Mouse (Mus musculus) embryonic facial prominence, embryonic 15.5 days (tissue): ENCODE results near the gene Olfr1427. TPM values are rescaled to one million over a fixed set of nuclear protein-coding genes. Genes with fewer than 3 reads are reported as not detected.
"Not testable (repeated sequence)": the region's sequence is repeated elsewhere in the genome, so short reads cannot be mapped to it uniquely, and the experiment has no call there.

Experiments used
- ATAC-seq: fragments of 200-750 bp; cut with Nextera tagmentation; 2 replicates; pipeline ENCODE4 v1.8.0; 2017; ENCODE audit warnings: low read depth, moderate TSS enrichment; ENCODE audit not compliant: insufficient number of reproducible peaks, low FRiP score, low TSS enrichment
- H3K27ac ChIP-seq: fragments of 300-500 bp; sonication (generic); replicated peaks from 2 replicates; pipeline ENCODE4 v1.5.1; 2015; ENCODE audit warnings: mild to moderate bottlenecking, inconsistent platforms
- H3K27me3 ChIP-seq: fragments of 300-500 bp; sonication (generic); 2 replicates; pipeline ENCODE4 v1.6.1; 2015; ENCODE audit warnings: inconsistent platforms
- H3K36me3 ChIP-seq: fragments of 300-500 bp; sonication (generic); 2 replicates; pipeline ENCODE4 v1.6.1; 2015; ENCODE audit warnings: mild to moderate bottlenecking, inconsistent platforms
- H3K4me1 ChIP-seq: fragments of 300-500 bp; sonication (generic); 2 replicates; pipeline ENCODE4 v1.6.1; 2015; ENCODE audit warnings: inconsistent platforms
- H3K4me2 ChIP-seq: fragments of 300-500 bp; sonication (generic); replicated peaks from 2 replicates; pipeline ENCODE4 v1.6.1; 2015; ENCODE audit warnings: mild to moderate bottlenecking, inconsistent platforms
- H3K4me3 ChIP-seq: fragments of 300-500 bp; sonication (generic); replicated peaks from 2 replicates; pipeline ENCODE4 v1.5.1; 2015; ENCODE audit warnings: mild to moderate bottlenecking, inconsistent platforms
- H3K9ac ChIP-seq: fragments of 300-500 bp; sonication (generic); 2 replicates; pipeline ENCODE4 v1.6.1; 2015; ENCODE audit warnings: inconsistent platforms
- H3K9me3 ChIP-seq: fragments of 300-500 bp; sonication (generic); replicated peaks from 2 replicates; pipeline ENCODE4 v1.6.1; 2016; ENCODE audit warnings: inconsistent platforms
- WGBS: fragments of 180-500 bp; shearing (Covaris S2); methylation state at CpG from one replicate; pipeline ENCODE4 v1.1.7; 2015; 5-methylcytosine and 5-hydroxymethylcytosine counted together
- polyA plus RNA-seq: library from polyadenylated mRNA; unstranded; fragments of >200 nt; fragmentation: Nextera tagmentation; extraction: Ambion mirVana; gene quantifications from 2 replicates; pipeline ENCODE4 v1.2.1, GENCODE M21; 2015

Gene Olfr1427
- polyA plus RNA-seq, 1 experiment from 2014 or later, result not detected

DNA sequence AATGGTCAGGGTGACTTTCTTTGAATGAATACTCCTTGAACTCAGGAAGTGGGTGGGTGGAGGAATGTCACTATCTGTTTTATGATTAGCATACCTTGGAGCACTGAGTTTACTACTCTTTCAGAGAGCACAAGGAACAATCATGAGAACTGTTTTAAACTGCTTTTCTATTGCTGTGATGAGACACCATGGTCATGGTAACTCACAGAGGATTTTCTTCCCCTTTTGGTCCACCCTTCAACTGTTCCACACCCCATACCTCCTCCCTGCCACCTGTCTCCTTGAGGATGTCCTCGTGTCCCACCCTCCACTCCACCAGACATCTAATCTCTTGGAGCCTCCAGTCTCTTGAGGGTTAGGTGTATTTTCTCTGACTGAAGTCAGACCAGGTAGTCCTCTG, 35.3 kb downstream of the Olfr1427 start:
- H3K4me1 ChIP-seq, H3K36me3 ChIP-seq, H3K4me2 ChIP-seq, H3K27me3 ChIP-seq, H3K27ac ChIP-seq, H3K9ac ChIP-seq, H3K9me3 ChIP-seq, ATAC-seq, H3K4me3 ChIP-seq: not testable (repeated sequence)
- 55% methylated on average over 1 of the region's 1 CpGs for WGBS

DNA sequence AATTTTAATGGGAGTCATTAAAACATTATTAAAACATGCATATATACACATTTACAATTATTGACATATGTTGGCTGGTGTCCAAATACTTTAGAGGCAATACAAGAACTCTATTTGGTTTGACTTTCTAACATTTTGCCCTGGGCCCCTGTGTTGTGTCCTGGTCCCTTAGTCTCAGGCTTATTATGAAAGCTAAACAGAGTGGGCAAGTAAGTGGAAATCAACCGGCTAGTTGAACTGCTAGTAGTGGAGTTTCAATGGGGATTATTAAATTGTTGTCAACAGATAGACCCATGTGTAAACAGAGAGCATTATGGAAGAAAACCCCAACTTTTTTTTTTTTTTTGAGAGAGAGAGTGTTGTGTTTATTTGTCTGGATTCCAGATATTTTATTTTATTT, 40.6 kb downstream of the Olfr1427 start, which contains the start of gene Olfr1424:
Gene Olfr1424, minus strand, starts transcription at position 101 of the 400 bp plus-strand sequence.
- not testable (repeated sequence) for H3K4me1 ChIP-seq, H3K4me2 ChIP-seq, H3K9me3 ChIP-seq, H3K36me3 ChIP-seq, H3K27me3 ChIP-seq, H3K4me3 ChIP-seq, H3K9ac ChIP-seq, ATAC-seq, H3K27ac ChIP-seq
- 76% methylated on average over 1 of the region's 1 CpGs for WGBS

Other genes with a start within 250 kb of the Olfr1427 start
- not detected in 2 replicates for gene Olfr1418, start 242.3 kb downstream of the Olfr1427 start, polyA plus RNA-seq
- not detected in 2 replicates for gene Olfr1419, start 228.2 kb downstream of the Olfr1427 start, polyA plus RNA-seq
- 0.05 TPM in 1 of 2 replicates, not detected in the other for gene Olfr1420, start 216.8 kb downstream of the Olfr1427 start, polyA plus RNA-seq
- 17.1 and 17.7 TPM in 2 replicates for gene Patl1, start 190.9 kb downstream of the Olfr1427 start, polyA plus RNA-seq
- gene Osbp, start 137.4 kb downstream of the Olfr1427 start, polyA plus RNA-seq, result 4.5 and 5.4 TPM in 2 replicates
- 0.04 TPM in 1 of 2 replicates, not detected in the other for gene Olfr1423, start 62.0 kb downstream of the Olfr1427 start, polyA plus RNA-seq
- gene Olfr1424, start 40.7 kb downstream of the Olfr1427 start, polyA plus RNA-seq, result not detected in 2 replicates
- not detected in 2 replicates for gene Olfr1425, start 25.6 kb downstream of the Olfr1427 start, polyA plus RNA-seq
- gene Olfr1426, start 11.3 kb downstream of the Olfr1427 start, polyA plus RNA-seq, result not detected in 2 replicates
- not detected in 2 replicates for gene Olfr1428, start 12.6 kb upstream of the Olfr1427 start, polyA plus RNA-seq
- not detected in 2 replicates for gene Olfr76, start 19.9 kb upstream of the Olfr1427 start, polyA plus RNA-seq
- 0.12 and 0.13 TPM in 2 replicates for gene Olfr1555-ps1, start 66.8 kb upstream of the Olfr1427 start, polyA plus RNA-seq
- not detected in 2 replicates for gene Olfr1431, start 97.3 kb upstream of the Olfr1427 start, polyA plus RNA-seq
- not detected in 2 replicates for gene Olfr1432, start 129.3 kb upstream of the Olfr1427 start, polyA plus RNA-seq
- gene Olfr262, start 138.3 kb upstream of the Olfr1427 start, polyA plus RNA-seq, result not detected in 2 replicates
- 0.28 TPM in 1 of 2 replicates, not detected in the other for gene Olfr235, start 157.7 kb upstream of the Olfr1427 start, polyA plus RNA-seq
- gene Olfr1434, start 176.5 kb upstream of the Olfr1427 start, polyA plus RNA-seq, result 0.27 TPM in 1 of 2 replicates, not detected in the other
- not detected in 2 replicates for gene Olfr1436, start 195.8 kb upstream of the Olfr1427 start, polyA plus RNA-seq
- gene Olfr1437, start 221.8 kb upstream of the Olfr1427 start, polyA plus RNA-seq, result 0.04 and 0.23 TPM in 2 replicates
- not detected in 2 replicates for gene Olfr1438-ps1, start 232.6 kb upstream of the Olfr1427 start, polyA plus RNA-seq